Mouse (Mus musculus) CH12.LX (cell line): ENCODE measurements around the gene Tmc7. TPM values are rescaled to one million over a fixed set of nuclear protein-coding genes. Genes with fewer than 3 reads are reported as not detected.

Experiments
- DNase-seq: peaks from one replicate; pipeline ENCODE4 v3.0.0-alpha.2; 2013; ENCODE audit errors: extremely low read depth
- H3K27ac ChIP-seq: 2 replicates; pipeline ENCODE4 v1.5.1; 2012; ENCODE audit warnings: low read depth, mild to moderate bottlenecking, control low read depth, moderate library complexity; ENCODE audit not compliant: insufficient read depth
- H3K27me3 ChIP-seq: replicated peaks from 2 replicates; pipeline ENCODE3; 2012; ENCODE audit warnings: inconsistent platforms
- H3K36me3 ChIP-seq, 2 experiments: replicated peaks in 1 of 2; 2 replicates each; pipeline versions ENCODE3 to v1.6.1; 2012; ENCODE audit warnings: inconsistent platforms in 1 of 2, low read length in 1 of 2, mild to moderate bottlenecking in 1 of 2, mixed read lengths in 1 of 2, moderate library complexity in 1 of 2; ENCODE audit not compliant: control insufficient read depth in 1 of 2, insufficient read depth in 1 of 2
- H3K4me1 ChIP-seq, 2 experiments: 2 replicates each; pipeline ENCODE4 v1.6.1; 2012; ENCODE audit warnings: inconsistent platforms in 1 of 2, moderate library complexity in 1 of 2; ENCODE audit not compliant: insufficient read depth in 2 of 2, control insufficient read depth in 1 of 2
- H3K4me2 ChIP-seq: 2 replicates; pipeline ENCODE4 v1.6.1; 2012; ENCODE audit warnings: low read depth, mild to moderate bottlenecking, control low read depth; ENCODE audit not compliant: poor library complexity, insufficient read depth, severe bottlenecking
- H3K4me3 ChIP-seq, 3 experiments: fragments of 150-350 bp in 1 of 3; sonication (generic) in 1 of 3; replicated peaks in 1 of 3; 2 replicates each; pipeline versions ENCODE3 to v1.5.1; 2011 to 2012; ENCODE audit warnings: low read depth in 2 of 3, low read length in 2 of 3, mild to moderate bottlenecking in 2 of 3, moderate library complexity in 2 of 3, control low read depth in 1 of 3, improper control_type of control experiment in 1 of 3, inconsistent platforms in 1 of 3, mixed read lengths in 1 of 3; ENCODE audit not compliant: poor library complexity in 1 of 3
- H3K79me2 ChIP-seq: replicated peaks from 2 replicates; pipeline ENCODE4 v1.6.1; 2012; ENCODE audit warnings: mild to moderate bottlenecking, moderate library complexity; ENCODE audit not compliant: control insufficient read depth, poor library complexity, insufficient read depth, severe bottlenecking; ENCODE audit errors: extremely low read depth
- H3K9ac ChIP-seq: 2 replicates; pipeline ENCODE4 v1.6.1; 2012; ENCODE audit warnings: low read depth, mild to moderate bottlenecking, control low read depth, moderate library complexity; ENCODE audit not compliant: insufficient read depth
- H3K9me3 ChIP-seq: replicated peaks from 2 replicates; pipeline ENCODE3; 2012; ENCODE audit warnings: low read length, inconsistent platforms, mixed read lengths
- BHLHE40 ChIP-seq: IDR thresholded peaks from 2 replicates; pipeline ENCODE4 v1.6.1; 2011; ENCODE audit warnings: mild to moderate bottlenecking, low read depth, low read length, improper control_type of control experiment
- CHD1 ChIP-seq: IDR thresholded peaks from 2 replicates; pipeline ENCODE4 v1.6.1; 2012; ENCODE audit warnings: low read depth, low read length, improper control_type of control experiment, inconsistent platforms
- CHD2 ChIP-seq: IDR thresholded peaks from 2 replicates; pipeline ENCODE4 v1.6.1; 2011; ENCODE audit warnings: low read length, improper control_type of control experiment
- CTCF ChIP-seq, 2 experiments: IDR thresholded peaks in 1 of 2; conservative IDR thresholded peaks in 1 of 2; 2 replicates each; pipeline ENCODE4 v1.5.1; 2011 to 2012; ENCODE audit warnings: low read depth in 2 of 2, low read length in 2 of 2, improper control_type of control experiment in 1 of 2, inconsistent platforms in 1 of 2, mild to moderate bottlenecking in 1 of 2, moderate library complexity in 1 of 2
- ELF1 ChIP-seq: IDR thresholded peaks from 2 replicates; pipeline ENCODE4 v1.6.1; 2014; ENCODE audit warnings: low read depth, mild to moderate bottlenecking, inconsistent platforms, low read length, improper control_type of control experiment
- ETS1 ChIP-seq: conservative IDR thresholded peaks from 2 replicates; pipeline ENCODE4 v1.6.1; 2012; ENCODE audit warnings: low read depth, mild to moderate bottlenecking, inconsistent platforms, low read length, improper control_type of control experiment, moderate library complexity
- GABPA ChIP-seq: IDR thresholded peaks from 2 replicates; pipeline ENCODE4 v1.6.1; 2012; ENCODE audit warnings: low read depth, low read length, improper control_type of control experiment, inconsistent platforms; ENCODE audit not compliant: insufficient replicate concordance
- HCFC1 ChIP-seq: IDR thresholded peaks from 2 replicates; pipeline ENCODE4 v1.6.1; 2012; ENCODE audit warnings: low read depth, mild to moderate bottlenecking, inconsistent platforms, low read length, improper control_type of control experiment
- IRF4 ChIP-seq: IDR thresholded peaks from 2 replicates; pipeline ENCODE4 v1.6.1; 2014; ENCODE audit warnings: low read depth, mild to moderate bottlenecking, inconsistent platforms, low read length, improper control_type of control experiment
- JUND ChIP-seq: conservative IDR thresholded peaks from 2 replicates; pipeline ENCODE4 v1.6.1; 2011; ENCODE audit warnings: low read depth, low read length, improper control_type of control experiment
- KAT2A ChIP-seq: IDR thresholded peaks from 2 replicates; pipeline ENCODE4 v1.6.1; 2012; ENCODE audit warnings: low read length, improper control_type of control experiment, inconsistent platforms; ENCODE audit not compliant: insufficient replicate concordance
- MAFK ChIP-seq: IDR thresholded peaks from 2 replicates; pipeline ENCODE4 v1.6.1; 2011; ENCODE audit warnings: low read length, improper control_type of control experiment; ENCODE audit not compliant: insufficient replicate concordance
- MAX ChIP-seq: IDR thresholded peaks from 2 replicates; pipeline ENCODE4 v1.6.1; 2011; ENCODE audit warnings: low read length, improper control_type of control experiment
- MXI1 ChIP-seq: IDR thresholded peaks from 2 replicates; pipeline ENCODE4 v1.6.1; 2011; ENCODE audit warnings: mild to moderate bottlenecking, low read depth, low read length, improper control_type of control experiment
- MYC ChIP-seq: IDR thresholded peaks from 2 replicates; pipeline ENCODE4 v1.6.1; 2011; ENCODE audit warnings: low read depth, mild to moderate bottlenecking, improper control_type of control experiment, low read length
- NELFE ChIP-seq: IDR thresholded peaks from 2 replicates; pipeline ENCODE4 v1.6.1; 2011; ENCODE audit warnings: low read depth, low read length, improper control_type of control experiment
- NRF1 ChIP-seq: IDR thresholded peaks from 2 replicates; pipeline ENCODE4 v1.6.1; 2014; ENCODE audit warnings: low read depth, mild to moderate bottlenecking, inconsistent platforms, low read length, improper control_type of control experiment, moderate library complexity
- PAX5 ChIP-seq: IDR thresholded peaks from 2 replicates; pipeline ENCODE4 v1.6.1; 2012; ENCODE audit warnings: low read length, inconsistent platforms, mixed read lengths
- POLR2AphosphoS2 ChIP-seq: IDR thresholded peaks from 2 replicates; pipeline ENCODE4 v1.6.1; 2011; ENCODE audit warnings: low read depth, low read length, improper control_type of control experiment
- RAD21 ChIP-seq: IDR thresholded peaks from 2 replicates; pipeline ENCODE4 v1.6.1; 2011; ENCODE audit warnings: low read depth, mild to moderate bottlenecking, low read length, improper control_type of control experiment, moderate library complexity
- RCOR1 ChIP-seq: conservative IDR thresholded peaks from 2 replicates; pipeline ENCODE4 v1.6.1; 2012; ENCODE audit warnings: low read depth, mild to moderate bottlenecking, inconsistent platforms, low read length, improper control_type of control experiment
- SIN3A ChIP-seq: IDR thresholded peaks from 2 replicates; pipeline ENCODE4 v1.6.1; 2012; ENCODE audit warnings: low read length, improper control_type of control experiment, inconsistent platforms
- SMC3 ChIP-seq: IDR thresholded peaks from 2 replicates; pipeline ENCODE4 v1.6.1; 2011; ENCODE audit warnings: low read depth, low read length, improper control_type of control experiment
- TCF12 ChIP-seq: IDR thresholded peaks from 2 replicates; pipeline ENCODE4 v1.6.1; 2014; ENCODE audit warnings: low read depth, mild to moderate bottlenecking, inconsistent platforms, low read length, improper control_type of control experiment
- UBTF ChIP-seq: IDR thresholded peaks from 2 replicates; pipeline ENCODE4 v1.6.1; 2012; ENCODE audit warnings: low read depth, mild to moderate bottlenecking, inconsistent platforms, low read length, improper control_type of control experiment, moderate library complexity
- USF2 ChIP-seq: conservative IDR thresholded peaks from 2 replicates; pipeline ENCODE4 v1.6.1; 2011; ENCODE audit warnings: low read depth, low read length, improper control_type of control experiment
- ZC3H11A ChIP-seq: IDR thresholded peaks from 2 replicates; pipeline ENCODE4 v1.6.1; 2012; ENCODE audit warnings: low read depth, mild to moderate bottlenecking, inconsistent platforms, low read length, improper control_type of control experiment
- ZMIZ1 ChIP-seq: IDR thresholded peaks from 2 replicates; pipeline ENCODE4 v1.6.1; 2012; ENCODE audit warnings: low read depth, mild to moderate bottlenecking, inconsistent platforms, low read length, improper control_type of control experiment
- ZNF384 ChIP-seq: IDR thresholded peaks from 2 replicates; pipeline ENCODE4 v1.6.1; 2012; ENCODE audit warnings: low read depth, low read length, improper control_type of control experiment, inconsistent platforms
- dilution Hi-C: fragments of 300-500 bp; cut with MboI; formaldehyde crosslinking; loops from 2 replicates; pipeline ENCODE4 v1.14.3; 2020; ENCODE audit warnings: low sequenced_read_pairs; ENCODE audit not compliant: extremely low pct_unique_long_range_greater_than_20kb, extremely low pct_ligation_motif_present
- in situ Hi-C: fragments of 300-500 bp; cut with MboI; formaldehyde crosslinking; loops from 3 replicates; pipeline ENCODE4 v1.14.3; 2019; ENCODE audit warnings: low sequenced_read_pairs, low pct_ligation_motif_present, low pct_unique_long_range_greater_than_20kb, mixed read lengths
- polyA plus RNA-seq: library from polyadenylated mRNA; unstranded; fragments of >175 nt; gene quantifications from 2 replicates; pipeline ENCODE4 v1.2.1, GENCODE M21; 2012; ENCODE audit warnings: low read depth; ENCODE audit not compliant: insufficient read length
- total RNA-seq, 2 experiments: library from RNA; depleted of rRNA; stranded (reverse); fragments of 300-350 nt in 1 of 2; fragments of >200 nt in 1 of 2; gene quantifications; 2 replicates each; pipeline ENCODE4 v1.2.3; 2012 to 2014

Gene Tmc7
- total and polyA plus RNA-seq, 3 experiments, result 0.13 TPM; not detected in 2

GRCm38 (mm10) chr7:118595228-118595627 lies 10.7 kb upstream of the Tmc7 start:
- in situ Hi-C loops (loop anchor here (10.0 kb wide), 1 partner anchor 90 kb away; no protein-coding TSS in a partner anchor), dilution Hi-C loops (no loop called here)
- Histone ChIP-seq H3K27ac (no peak overlapping the region), H3K36me3 (no peaks in the 10 kb centered on the region), H3K79me2 (no peaks in the 10 kb centered on the region), H3K27me3 (peaks cover 49% of the 10 kb centered on the region), H3K9me3 (peaks cover 4% of the 10 kb centered on the region), H3K4me1 (peaks cover 2 to 29% of the 10 kb centered on the region in 2 experiments; a peak in 2 of 4 replicates), H3K4me3 (no peak overlapping the region), H3K9ac (no peak overlapping the region), H3K4me2 (peak overlapping the region; percentile 59)
- peak; percentile 84 for DNase-seq
- TF ChIP-seq HCFC1, result no peak
- TF ChIP-seq CHD2, result no peak
- TF ChIP-seq POLR2AphosphoS2, result no peak
- no peak for TF ChIP-seq ZC3H11A
- no peak for TF ChIP-seq ELF1
- TF ChIP-seq SIN3A, result peak; percentile 33; the same call in 1 of the 2 replicates
- TF ChIP-seq MYC, result no peak
- no peak for TF ChIP-seq MAFK
- peak; percentile 91 for TF ChIP-seq BHLHE40
- TF ChIP-seq CTCF (conservative IDR thresholded peaks at IDR 0.05 in 1 of 2, IDR thresholded peaks at IDR 0.05 in 1 of 2; ENCODE audit: low read depth in 2 of 2, low read length in 2 of 2), result peak; percentile 76 to 91; a peak in 3 of 4 replicates
- no peak for TF ChIP-seq KAT2A
- no peak for TF ChIP-seq CHD1
- no peak for TF ChIP-seq USF2
- TF ChIP-seq ZMIZ1, result no peak
- peak; percentile 31; the same call in 1 of the 2 replicates for TF ChIP-seq IRF4
- TF ChIP-seq RAD21, result peak; percentile 70
- no peak for TF ChIP-seq PAX5
- TF ChIP-seq ETS1, result no peak; the same call in 1 of the 2 replicates
- TF ChIP-seq RCOR1, result no peak
- no peak for TF ChIP-seq TCF12
- peak; percentile 73 for TF ChIP-seq SMC3
- peak; percentile 35; the same call in 1 of the 2 replicates for TF ChIP-seq NELFE
- TF ChIP-seq JUND, result 0 out of 2 replicates have a peak, but pooled peaks have one; percentile 7
- TF ChIP-seq NRF1, result 0 out of 2 replicates have a peak, but pooled peaks have one; percentile 23
- TF ChIP-seq UBTF, result no peak
- TF ChIP-seq GABPA, result no peak
- 0 out of 2 replicates have a peak, but pooled peaks have one; percentile 24 for TF ChIP-seq MAX
- TF ChIP-seq ZNF384, result no peak
- TF ChIP-seq MXI1, result no peak; the same call in 1 of the 2 replicates
